Mouse (Mus musculus) neural tube, embryonic 12.5 days (tissue): ENCODE measurements around the gene Dhrs7. TPM values are rescaled to one million over a fixed set of nuclear protein-coding genes. Genes with fewer than 3 reads are reported as not detected.

Experiments used
- ATAC-seq: fragments of 200-750 bp; cut with Nextera tagmentation; 2 replicates; pipeline ENCODE4 v1.8.0; 2017; ENCODE audit warnings: low read depth, mild to moderate bottlenecking, moderate TSS enrichment, moderate library complexity; ENCODE audit not compliant: low FRiP score
- H3K27ac ChIP-seq: fragments of 300-500 bp; sonication (generic); 2 replicates; pipeline ENCODE4 v1.5.1; 2016
- H3K27me3 ChIP-seq: fragments of 300-500 bp; sonication (generic); replicated peaks from 2 replicates; pipeline ENCODE4 v1.6.1; 2016; ENCODE audit warnings: mild to moderate bottlenecking
- H3K36me3 ChIP-seq: fragments of 300-500 bp; sonication (generic); 2 replicates; pipeline ENCODE4 v1.6.1; 2016; ENCODE audit warnings: mild to moderate bottlenecking
- H3K4me1 ChIP-seq: fragments of 300-500 bp; sonication (generic); 2 replicates; pipeline ENCODE4 v1.6.1; 2016
- H3K4me2 ChIP-seq: fragments of 300-500 bp; sonication (generic); replicated peaks from 2 replicates; pipeline ENCODE4 v1.6.1; 2016; ENCODE audit warnings: mild to moderate bottlenecking
- H3K4me3 ChIP-seq: fragments of 300-500 bp; sonication (generic); 2 replicates; pipeline ENCODE4 v1.5.1; 2016
- H3K9ac ChIP-seq: fragments of 300-500 bp; sonication (generic); 2 replicates; pipeline ENCODE4 v1.6.1; 2016; ENCODE audit warnings: mild to moderate bottlenecking
- H3K9me3 ChIP-seq: fragments of 300-500 bp; sonication (generic); 2 replicates; pipeline ENCODE4 v1.6.1; 2016; ENCODE audit warnings: mild to moderate bottlenecking
- WGBS: fragments of 180-500 bp; shearing (Covaris S2); methylation state at CpG from one replicate; pipeline ENCODE4 v1.1.7; 2016; 5-methylcytosine and 5-hydroxymethylcytosine counted together
- polyA plus RNA-seq: library from polyadenylated mRNA; unstranded; fragments of >200 nt; fragmentation: Nextera tagmentation; extraction: Ambion mirVana; gene quantifications from 2 replicates; pipeline ENCODE4 v1.2.1, GENCODE M21; 2016

Dhrs7 gene
- polyA plus RNA-seq, 1 experiment from 2014 or later = 8.4 TPM

GRCm38 (mm10) chr12:72648921-72649320 is 15.8 kb downstream of the Dhrs7 start:
- 95% methylated on average over 14 of the region's 14 CpGs for WGBS
- H3K4me2 ChIP-seq = no peak overlapping the region
- H3K9me3 ChIP-seq = no peaks in the 10 kb centered on the region
- no peak overlapping the region for H3K27ac ChIP-seq
- no peak for ATAC-seq
- H3K4me3 ChIP-seq = no peak overlapping the region
- peaks cover 3% of the 10 kb centered on the region; the same call in 1 of the 2 replicates for H3K36me3 ChIP-seq
- no peaks in the 10 kb centered on the region for H3K4me1 ChIP-seq
- no peaks in the 10 kb centered on the region for H3K27me3 ChIP-seq
- no peak overlapping the region for H3K9ac ChIP-seq

- Histone ChIP-seq H3K36me3 (no peaks in the 10 kb centered on the region), H3K4me1 (no peaks in the 10 kb centered on the region), H3K4me3 (no peak overlapping the region), H3K27ac (no peak overlapping the region), H3K9me3 (peaks cover 5% of the 10 kb centered on the region; the same call in 1 of the 2 replicates), H3K9ac (no peak overlapping the region), H3K27me3 (no peaks in the 10 kb centered on the region), H3K4me2 (no peak overlapping the region)
- 84% methylated on average over 3 of the region's 3 CpGs for WGBS
- no peak for ATAC-seq
Observed at GRCm38 (mm10) chr12:72638025-72638424, 26.7 kb downstream of the Dhrs7 start.

- H3K9ac ChIP-seq = no peak overlapping the region
- 91% methylated on average over 7 of the region's 7 CpGs for WGBS
- H3K4me2 ChIP-seq = no peak overlapping the region
- no peak overlapping the region for H3K27ac ChIP-seq
- ATAC-seq = no peak
- H3K9me3 ChIP-seq = no peaks in the 10 kb centered on the region
- H3K27me3 ChIP-seq = no peaks in the 10 kb centered on the region
- no peak overlapping the region for H3K4me3 ChIP-seq
- H3K4me1 ChIP-seq = no peaks in the 10 kb centered on the region
- H3K36me3 ChIP-seq = no peaks in the 10 kb centered on the region
Observed at GRCm38 (mm10) chr12:72628751-72629150, 36.0 kb downstream of the Dhrs7 start.

GRCm38 (mm10) chr12:72622853-72623496 is 41.7 kb downstream of the Dhrs7 start:
- ATAC-seq = no peak
- Histone ChIP-seq H3K27ac (no peak overlapping the region), H3K36me3 (no peaks in the 10 kb centered on the region), H3K4me3 (no peak overlapping the region), H3K9ac (no peak overlapping the region), H3K4me2 (no peak overlapping the region), H3K9me3 (no peaks in the 10 kb centered on the region), H3K27me3 (no peaks in the 10 kb centered on the region), H3K4me1 (no peaks in the 10 kb centered on the region)
- 85% methylated on average over 5 of the region's 5 CpGs for WGBS

- no peak for ATAC-seq
- WGBS = 68% methylated on average over 1 of the region's 1 CpGs
- H3K9me3 ChIP-seq = no peaks in the 10 kb centered on the region
- no peak overlapping the region for H3K27ac ChIP-seq
- no peak overlapping the region for H3K9ac ChIP-seq
- H3K36me3 ChIP-seq = no peaks in the 10 kb centered on the region
- H3K4me2 ChIP-seq = no peak overlapping the region
- no peak overlapping the region for H3K4me3 ChIP-seq
- H3K27me3 ChIP-seq = no peaks in the 10 kb centered on the region
- no peaks in the 10 kb centered on the region for H3K4me1 ChIP-seq
Observed at GRCm38 (mm10) chr12:72621441-72621840, 43.3 kb downstream of the Dhrs7 start.

GRCm38 (mm10) chr12:72620856-72621255 is 43.9 kb downstream of the Dhrs7 start:
- ATAC-seq = no peak
- no peak overlapping the region for H3K27ac ChIP-seq
- no peak overlapping the region for H3K4me2 ChIP-seq
- H3K27me3 ChIP-seq = no peaks in the 10 kb centered on the region
- H3K9ac ChIP-seq = no peak overlapping the region
- WGBS = 93% methylated on average over 7 of the region's 7 CpGs
- H3K4me1 ChIP-seq = no peaks in the 10 kb centered on the region
- H3K4me3 ChIP-seq = no peak overlapping the region
- no peaks in the 10 kb centered on the region for H3K36me3 ChIP-seq
- no peaks in the 10 kb centered on the region for H3K9me3 ChIP-seq

- H3K9me3 ChIP-seq = no peaks in the 10 kb centered on the region
Observed at GRCm38 (mm10) chr12:72612053-72612452, 52.7 kb downstream of the Dhrs7 start.

More at GRCm38 (mm10) chr12:72612053-72612452, 52.7 kb downstream of the Dhrs7 start:
- no peaks in the 10 kb centered on the region for H3K4me1 ChIP-seq
- no peaks in the 10 kb centered on the region for H3K36me3 ChIP-seq
- H3K4me2 ChIP-seq = no peak overlapping the region
- WGBS = 94% methylated on average over 3 of the region's 3 CpGs
- no peak overlapping the region for H3K27ac ChIP-seq
- no peak for ATAC-seq
- H3K27me3 ChIP-seq = no peaks in the 10 kb centered on the region
- no peak overlapping the region for H3K4me3 ChIP-seq
- no peak overlapping the region for H3K9ac ChIP-seq

Other genes starting within 250 kb of the Dhrs7 start
- 2.9 and 4.4 TPM in 2 replicates for gene Lrrc9, start 223.0 kb downstream of the Dhrs7 start, polyA plus RNA-seq
- 18.5 and 19.7 TPM in 2 replicates for gene Pcnx4, start 128.5 kb downstream of the Dhrs7 start, polyA plus RNA-seq
- gene Gm4756, start 15.2 kb downstream of the Dhrs7 start, polyA plus RNA-seq = not detected in 2 replicates
- 83.1 and 88.1 TPM in 2 replicates for gene Ppm1a, start 92.5 kb upstream of the Dhrs7 start, polyA plus RNA-seq